Mouse (Mus musculus) hematopoietic stem cell, adult 5-6 weeks (primary cell): Measurements from ENCODE around the gene Ttll10. TPM values are rescaled to one million over a fixed set of nuclear protein-coding genes. Genes with fewer than 3 reads are reported as not detected.

ENCODE experiments used
- ATAC-seq, 2 experiments: fragments of 125-278 bp in 1 of 2; replicated peaks in 1 of 2; 2 replicates each; pipeline ENCODE4 v1.8.0; 2016 to 2017; ENCODE audit warnings: inconsistent platforms in 2 of 2, mild to moderate bottlenecking in 2 of 2, moderate number of reproducible peaks in 2 of 2, low read depth in 1 of 2, moderate TSS enrichment in 1 of 2; ENCODE audit not compliant: low FRiP score in 2 of 2, poor library complexity in 2 of 2, severe bottlenecking in 2 of 2, insufficient read depth in 1 of 2, low TSS enrichment in 1 of 2
- total RNA-seq: library from RNA; stranded (forward); fragments of 172-1452, 232-1000 nt; gene quantifications from 2 replicates; pipeline ENCODE4 v1.2.3, GENCODE M21; 2017

The Ttll10 gene
- total RNA-seq, 1 experiment from 2014 or later: 1.3 TPM

DNA sequence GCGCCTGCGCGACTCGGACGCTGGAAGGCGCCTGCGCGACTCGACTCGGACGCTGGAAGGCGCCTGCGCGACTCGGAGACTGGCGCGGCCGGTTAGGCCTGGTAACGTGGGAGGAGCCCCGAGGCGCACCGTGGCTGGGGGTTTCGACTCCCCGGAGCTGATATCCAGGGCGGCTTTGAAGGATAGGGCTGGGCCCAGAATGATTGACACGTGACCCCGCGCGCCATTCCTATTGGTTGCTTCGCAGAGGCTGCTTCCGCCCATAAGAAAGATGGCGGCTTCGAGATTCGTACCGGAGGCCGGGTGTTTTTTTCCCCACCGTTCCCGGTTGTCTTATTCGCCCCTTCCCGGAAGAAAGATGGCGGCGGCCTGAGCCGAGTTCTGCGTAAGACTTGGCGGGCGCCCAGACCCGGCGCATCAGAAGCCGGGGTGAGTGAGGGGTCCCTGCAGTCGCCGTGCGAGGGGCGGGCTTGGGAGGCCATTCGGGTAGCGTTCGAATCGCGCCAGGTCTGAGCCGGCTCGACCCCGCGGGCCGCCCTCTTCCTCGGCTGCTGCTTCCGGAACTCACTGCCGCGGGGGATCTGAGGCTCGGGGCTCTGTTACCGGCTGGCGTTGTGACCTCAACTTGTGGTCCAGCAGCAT is 66.2 kb downstream of the Ttll10 start:
- peak; percentile 66 to 79 for ATAC-seq

GRCm38 (mm10) chr4:155992241-155992905 is 66.8 kb downstream of the Ttll10 start, which contains the start of the genes B3galt6 and Sdf4:
TSS of gene B3galt6 (minus strand) at chr4:155992649.
TSS of gene Sdf4 (plus strand) at chr4:155992872.
- peak; percentile 77 to 78 for ATAC-seq

DNA sequence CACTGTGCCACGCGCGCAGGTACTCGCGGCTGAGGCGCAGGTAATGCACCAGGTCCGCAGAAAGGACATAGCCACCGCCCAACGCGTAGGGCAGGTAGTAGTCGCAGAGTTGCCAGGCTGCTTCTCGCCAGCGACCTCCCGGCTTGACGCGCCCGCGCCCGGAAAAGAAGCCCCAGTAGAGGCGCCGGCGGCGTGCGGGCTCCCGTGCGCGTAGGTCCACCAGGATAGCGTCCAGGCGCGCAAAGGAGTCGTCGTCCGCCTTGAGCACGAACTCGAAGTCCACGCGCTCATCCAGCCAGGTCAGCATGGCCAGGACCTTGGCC is 67.3 kb downstream of the Ttll10 start:
- ATAC-seq: no peak

- ATAC-seq: peak in 1 of 2 experiments; percentile 20; a peak in 1 of 4 replicates
Observed at GRCm38 (mm10) chr4:155991211-155991907, 67.9 kb downstream of the Ttll10 start.

Other genes with a start within 250 kb of the Ttll10 start
- gene Ccnl2, start 246.9 kb downstream of the Ttll10 start, total RNA-seq: 120 and 133 TPM in 2 replicates
- gene Aurkaip1, start 228.1 kb downstream of the Ttll10 start, total RNA-seq: 93.5 and 114 TPM in 2 replicates
- gene Mxra8, start 219.7 kb downstream of the Ttll10 start, total RNA-seq: 1.4 and 13.4 TPM in 2 replicates
- 21.0 and 23.8 TPM in 2 replicates for gene Dvl1, start 212.0 kb downstream of the Ttll10 start, total RNA-seq
- 0.45 and 0.75 TPM in 2 replicates for gene Tas1r3, start 196.1 kb downstream of the Ttll10 start, total RNA-seq
- gene Cptp, start 190.0 kb downstream of the Ttll10 start, total RNA-seq: 7.3 and 8.5 TPM in 2 replicates
- 22.6 and 24.8 TPM in 2 replicates for gene Ints11, start 189.9 kb downstream of the Ttll10 start, total RNA-seq
- 23.3 and 26.5 TPM in 2 replicates for gene Pusl1, start 167.6 kb downstream of the Ttll10 start, total RNA-seq
- 3.7 and 13.8 TPM in 2 replicates for gene Acap3, start 167.6 kb downstream of the Ttll10 start, total RNA-seq
- 80.7 and 104 TPM in 2 replicates for gene Ube2j2, start 115.6 kb downstream of the Ttll10 start, total RNA-seq
- 12.1 and 36.7 TPM in 2 replicates for gene C1qtnf12, start 97.1 kb downstream of the Ttll10 start, total RNA-seq
- gene B3galt6, start 66.8 kb downstream of the Ttll10 start, total RNA-seq: 8.6 and 11.8 TPM in 2 replicates
- 151 and 176 TPM in 2 replicates for gene Sdf4, start 66.5 kb downstream of the Ttll10 start, total RNA-seq
- gene Tnfrsf4, start 45.6 kb downstream of the Ttll10 start, total RNA-seq: 2.3 and 6.6 TPM in 2 replicates
- gene Tnfrsf18, start 33.2 kb downstream of the Ttll10 start, total RNA-seq: 14.5 and 33.5 TPM in 2 replicates
- gene 9430015G10Rik, start 50.6 kb upstream of the Ttll10 start, total RNA-seq: 35.2 and 42.8 TPM in 2 replicates
- gene Rnf223, start 71.1 kb upstream of the Ttll10 start, total RNA-seq: not detected in 2 replicates
- 2.1 and 5.2 TPM in 2 replicates for gene Agrn, start 138.1 kb upstream of the Ttll10 start, total RNA-seq
- gene Isg15, start 141.4 kb upstream of the Ttll10 start, total RNA-seq: 4.3 and 6.7 TPM in 2 replicates
- 1.9 and 2.6 TPM in 2 replicates for gene AW011738, start 143.9 kb upstream of the Ttll10 start, total RNA-seq
- gene Perm1, start 156.5 kb upstream of the Ttll10 start, total RNA-seq: not detected in 2 replicates
- 19.0 and 29.3 TPM in 2 replicates for gene Plekhn1, start 175.4 kb upstream of the Ttll10 start, total RNA-seq
- gene Noc2l, start 176.6 kb upstream of the Ttll10 start, total RNA-seq: 125 and 131 TPM in 2 replicates
- 0.30 and 0.63 TPM in 2 replicates for gene Samd11, start 196.2 kb upstream of the Ttll10 start, total RNA-seq